Mouse (Mus musculus) myocyte (in vitro differentiated cells): ENCODE results near the gene Ccdc169. TPM values are rescaled to one million over a fixed set of nuclear protein-coding genes. Genes with fewer than 3 reads are reported as not detected.

Experiments
- H3K27me3 ChIP-seq: one replicate; pipeline ENCODE4 v1.6.1; 2011; ENCODE audit not compliant: control insufficient read depth, insufficient read depth, insufficient read length
- H3K36me3 ChIP-seq: one replicate; pipeline ENCODE4 v1.6.1; 2011; ENCODE audit not compliant: control insufficient read depth, insufficient read depth
- H3K4me2 ChIP-seq: one replicate; pipeline ENCODE4 v1.6.1; 2011; ENCODE audit warnings: low read depth, control low read depth
- H3K4me3 ChIP-seq: one replicate; pipeline ENCODE4 v1.5.1; 2011; ENCODE audit warnings: mild to moderate bottlenecking, control low read depth, moderate library complexity
- H3K79me2 ChIP-seq: one replicate; pipeline ENCODE4 v1.6.1; 2011; ENCODE audit not compliant: control insufficient read depth, insufficient read depth
- H3ac ChIP-seq: one replicate; pipeline ENCODE4 v1.6.1; 2011; ENCODE audit not compliant: control insufficient read depth, insufficient read length
- CEBPB ChIP-seq: IDR thresholded peaks from 2 replicates; pipeline ENCODE4 v1.6.1; 2011; ENCODE audit warnings: mild to moderate bottlenecking, moderate library complexity; ENCODE audit not compliant: poor library complexity, insufficient read depth, severe bottlenecking
- E2F4 ChIP-seq: IDR thresholded peaks from one replicate; pipeline ENCODE4 v1.6.1; 2011; ENCODE audit warnings: mild to moderate bottlenecking, control low read depth, moderate library complexity; ENCODE audit not compliant: insufficient read depth
- MAX ChIP-seq: IDR thresholded peaks from one replicate; pipeline ENCODE4 v1.6.1; 2011; ENCODE audit warnings: low read depth, mild to moderate bottlenecking, control low read depth
- MYOD1 ChIP-seq, 3 experiments: IDR thresholded peaks; one replicate each; pipeline ENCODE4 v1.6.1; 2011; ENCODE audit warnings: control low read depth in 2 of 3, low read depth in 2 of 3, mild to moderate bottlenecking in 2 of 3, moderate library complexity in 1 of 3; ENCODE audit not compliant: insufficient read length in 2 of 3, control insufficient read depth in 1 of 3
- MYOG ChIP-seq, 3 experiments: IDR thresholded peaks; one replicate each; pipeline ENCODE4 v1.6.1; 2011; ENCODE audit warnings: control low read depth in 2 of 3, low read depth in 2 of 3, mild to moderate bottlenecking in 2 of 3; ENCODE audit not compliant: insufficient read length in 2 of 3, control insufficient read depth in 1 of 3, insufficient read depth in 1 of 3
- POLR2A ChIP-seq: IDR thresholded peaks from one replicate; pipeline ENCODE4 v1.6.1; 2011; ENCODE audit warnings: low read depth, mild to moderate bottlenecking, control low read depth, moderate library complexity; ENCODE audit not compliant: insufficient read length
- POLR2AphosphoS2 ChIP-seq: IDR thresholded peaks from one replicate; pipeline ENCODE4 v1.6.1; 2011; ENCODE audit warnings: low read depth, control low read depth; ENCODE audit not compliant: insufficient read length
- REST ChIP-seq: IDR thresholded peaks from one replicate; pipeline ENCODE4 v1.6.1; 2011; ENCODE audit warnings: mild to moderate bottlenecking, control low read depth, moderate library complexity; ENCODE audit not compliant: insufficient read depth, insufficient read length
- SRF ChIP-seq: IDR thresholded peaks from one replicate; pipeline ENCODE4 v1.6.1; 2011; ENCODE audit warnings: low read depth; ENCODE audit not compliant: control insufficient read depth, insufficient read length
- TCF12 ChIP-seq: IDR thresholded peaks from one replicate; pipeline ENCODE4 v1.6.1; 2011; ENCODE audit warnings: mild to moderate bottlenecking, control low read depth; ENCODE audit not compliant: poor library complexity, insufficient read depth, severe bottlenecking
- TCF3 ChIP-seq: IDR thresholded peaks from one replicate; pipeline ENCODE4 v1.6.1; 2011; ENCODE audit warnings: low read depth, control low read depth; ENCODE audit not compliant: insufficient read length
- USF1 ChIP-seq: IDR thresholded peaks from one replicate; pipeline ENCODE4 v1.6.1; 2011; ENCODE audit warnings: low read depth, mild to moderate bottlenecking, control low read depth, moderate library complexity
- polyA plus RNA-seq: library from polyadenylated mRNA; unstranded; fragments of >200 nt; fragmentation: generic; extraction: Trizol; gene quantifications from one replicate; pipeline ENCODE4 v1.2.1, GENCODE M21; 2012; ENCODE audit warnings: missing spikeins

Gene Ccdc169
- polyA plus RNA-seq, 1 experiment: 0.12 TPM

- TF ChIP-seq USF1 (peak; percentile 11), MYOD1 (IDR thresholded peaks at IDR 0.05; ENCODE audit: control insufficient read depth in 1 of 3, insufficient read length in 2 of 3, low read depth in 2 of 3) (no peak)
- Histone ChIP-seq H3K4me3 (no peak overlapping the region), H3K27me3 (no peaks in the 10 kb centered on the region), H3ac (no peak overlapping the region), H3K79me2 (peaks cover 37% of the 10 kb centered on the region), H3K36me3 (peaks cover 90% of the 10 kb centered on the region), H3K4me2 (no peak overlapping the region)
Observed at GRCm38 (mm10) chr3:55122336-55122870, 14.7 kb upstream of the Ccdc169 start.

- Histone ChIP-seq H3K4me2 (no peak overlapping the region), H3K4me3 (no peak overlapping the region), H3K36me3 (peaks cover 90% of the 10 kb centered on the region), H3K79me2 (peaks cover 31% of the 10 kb centered on the region), H3ac (no peak overlapping the region), H3K27me3 (no peaks in the 10 kb centered on the region)
- TF ChIP-seq CEBPB: no peak
- TF ChIP-seq POLR2A: no peak
- no peak for TF ChIP-seq TCF3
- no peak for TF ChIP-seq REST
- TF ChIP-seq SRF: no peak
- no peak for TF ChIP-seq E2F4
- TF ChIP-seq MAX: no peak
- no peak for TF ChIP-seq USF1
- no peak for TF ChIP-seq MYOD1 (IDR thresholded peaks at IDR 0.05; ENCODE audit: control insufficient read depth in 1 of 3, insufficient read length in 2 of 3, low read depth in 2 of 3)
- no peak for TF ChIP-seq MYOG (IDR thresholded peaks at IDR 0.05; ENCODE audit: control insufficient read depth in 1 of 3, insufficient read depth in 1 of 3, insufficient read length in 2 of 3, low read depth in 2 of 3)
- no peak for TF ChIP-seq TCF12
- TF ChIP-seq POLR2AphosphoS2: no peak
Observed at GRCm38 (mm10) chr3:55123064-55123463, 14.1 kb upstream of the Ccdc169 start.

GRCm38 (mm10) chr3:55129181-55129692 lies 7.9 kb upstream of the Ccdc169 start:
- Histone ChIP-seq H3K27me3 (no peaks in the 10 kb centered on the region), H3K4me3 (no peak overlapping the region), H3K79me2 (peaks cover 4% of the 10 kb centered on the region), H3K4me2 (no peak overlapping the region), H3K36me3 (peaks cover 95% of the 10 kb centered on the region), H3ac (no peak overlapping the region)
- TF ChIP-seq SRF (no peak), USF1 (no peak), REST (no peak), TCF12 (no peak), CEBPB (no peak), TCF3 (no peak), MAX (no peak), MYOD1 (IDR thresholded peaks at IDR 0.05; ENCODE audit: control insufficient read depth in 1 of 3, insufficient read length in 2 of 3, low read depth in 2 of 3) (no peak), MYOG (IDR thresholded peaks at IDR 0.05; ENCODE audit: control insufficient read depth in 1 of 3, insufficient read depth in 1 of 3, insufficient read length in 2 of 3, low read depth in 2 of 3) (no peak), E2F4 (no peak), POLR2AphosphoS2 (no peak), POLR2A (no peak)

GRCm38 (mm10) chr3:55131576-55132233 lies 5.4 kb upstream of the Ccdc169 start:
- no peak overlapping the region for H3ac ChIP-seq
- no peaks in the 10 kb centered on the region for H3K27me3 ChIP-seq
- no peak overlapping the region for H3K4me2 ChIP-seq
- TF ChIP-seq TCF12 (no peak), MYOD1 (IDR thresholded peaks at IDR 0.05; ENCODE audit: control insufficient read depth in 1 of 3, insufficient read length in 2 of 3, low read depth in 2 of 3) (peak; percentile 19 to 73 (median 69)), CEBPB (no peak), MYOG (IDR thresholded peaks at IDR 0.05; ENCODE audit: control insufficient read depth in 1 of 3, insufficient read depth in 1 of 3, insufficient read length in 2 of 3, low read depth in 2 of 3) (peak in 1 of 3 experiments; percentile 9), TCF3 (peak; percentile 18), USF1 (no peak), MAX (no peak), POLR2AphosphoS2 (no peak), E2F4 (no peak), REST (no peak), POLR2A (no peak), SRF (no peak)
- peaks cover 4% of the 10 kb centered on the region for H3K79me2 ChIP-seq
- H3K4me3 ChIP-seq: no peak overlapping the region
- peaks cover 90% of the 10 kb centered on the region for H3K36me3 ChIP-seq
